Mouse (Mus musculus) granulocyte monocyte progenitor cell, adult 5-6 weeks (primary cell): Measurements from ENCODE around the gene Pnkd. TPM values are rescaled to one million over a fixed set of nuclear protein-coding genes. Genes with fewer than 3 reads are reported as not detected.
"Not testable (repeated sequence)": the region's sequence is repeated elsewhere in the genome, so short reads cannot be mapped to it uniquely, and the experiment has no call there.

Source experiments
- ATAC-seq: replicated peaks from 2 replicates; pipeline ENCODE4 v1.8.0; 2016; ENCODE audit warnings: mild to moderate bottlenecking, moderate TSS enrichment, inconsistent platforms; ENCODE audit not compliant: poor library complexity, severe bottlenecking
- total RNA-seq, 2 experiments: library from RNA; stranded (forward) in 1 of 2; stranded (reverse) in 1 of 2; fragments of 200-712, 200-1000 nt in 1 of 2; fragments of >200 nt in 1 of 2; fragmentation: Nextera tagmentation in 1 of 2; gene quantifications; 2 replicates each; pipeline ENCODE4 v1.2.3; 2014 to 2017

Pnkd gene
- total RNA-seq, 2 experiments from 2014 or later, result 14.1 to 49.8 TPM

GRCm38 (mm10) chr1:74316114-74316827 is 31.5 kb downstream of the Pnkd start:
- ATAC-seq, result no peak

DNA sequence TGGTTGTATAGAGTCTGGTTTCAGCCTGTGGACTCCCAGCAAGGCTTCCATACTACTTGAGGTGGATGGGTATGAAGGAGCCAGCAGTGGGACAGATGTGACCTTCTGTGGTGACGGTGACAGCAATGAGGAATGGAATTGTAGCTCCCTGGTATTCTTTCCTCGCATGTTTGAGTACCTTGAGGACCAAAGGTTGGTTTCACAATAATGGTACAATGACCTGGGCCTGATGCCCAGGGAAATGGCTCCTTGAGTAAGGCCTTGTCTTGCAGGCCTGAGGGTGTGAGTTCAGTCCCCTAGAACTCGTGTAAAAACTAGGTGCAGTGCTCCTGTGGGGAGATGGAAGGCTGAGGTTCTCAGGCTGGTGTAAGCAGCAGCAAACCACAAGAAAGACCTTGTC is 34.0 kb downstream of the Pnkd start:
- no peak for ATAC-seq

- ATAC-seq, result no peak
These were observed 36.7 kb downstream of the Pnkd start for GRCm38 (mm10) chr1:74321396-74321795.

GRCm38 (mm10) chr1:74326916-74327315 is 42.2 kb downstream of the Pnkd start:
- not testable (repeated sequence) for ATAC-seq

- ATAC-seq, result no peak
These were observed 45.2 kb downstream of the Pnkd start for GRCm38 (mm10) chr1:74329899-74330431.

DNA sequence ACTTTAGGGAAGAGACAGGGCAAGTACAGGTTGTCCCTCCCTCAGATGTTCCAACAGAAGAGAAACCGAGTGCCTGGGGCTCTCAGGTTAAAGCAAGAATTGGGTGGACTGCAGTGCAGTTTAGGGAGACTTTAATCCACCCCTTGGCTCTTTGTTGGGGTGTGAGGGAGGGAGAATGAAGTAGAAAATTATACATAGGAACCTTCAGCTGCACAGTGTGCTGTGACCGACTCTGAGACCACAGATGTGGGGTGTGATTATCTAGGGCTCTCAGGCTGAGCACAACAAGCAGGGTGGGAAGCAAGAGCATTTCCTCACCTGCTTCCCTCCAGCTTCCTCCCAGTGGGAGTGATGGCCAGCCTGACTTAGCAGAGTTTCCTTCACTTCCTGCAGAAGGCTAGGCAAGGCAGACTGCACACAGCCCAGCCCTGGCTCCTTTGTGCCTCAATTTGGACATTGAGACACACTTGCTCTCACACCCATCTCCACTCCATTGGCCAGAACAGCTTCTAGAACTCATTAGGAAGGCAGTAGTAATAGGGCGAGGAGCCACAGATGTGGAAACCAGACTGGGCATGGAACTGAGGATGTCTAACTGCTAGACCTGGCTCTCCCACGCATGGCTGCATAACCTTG is 46.4 kb downstream of the Pnkd start:
- ATAC-seq, result peak; percentile 20

DNA sequence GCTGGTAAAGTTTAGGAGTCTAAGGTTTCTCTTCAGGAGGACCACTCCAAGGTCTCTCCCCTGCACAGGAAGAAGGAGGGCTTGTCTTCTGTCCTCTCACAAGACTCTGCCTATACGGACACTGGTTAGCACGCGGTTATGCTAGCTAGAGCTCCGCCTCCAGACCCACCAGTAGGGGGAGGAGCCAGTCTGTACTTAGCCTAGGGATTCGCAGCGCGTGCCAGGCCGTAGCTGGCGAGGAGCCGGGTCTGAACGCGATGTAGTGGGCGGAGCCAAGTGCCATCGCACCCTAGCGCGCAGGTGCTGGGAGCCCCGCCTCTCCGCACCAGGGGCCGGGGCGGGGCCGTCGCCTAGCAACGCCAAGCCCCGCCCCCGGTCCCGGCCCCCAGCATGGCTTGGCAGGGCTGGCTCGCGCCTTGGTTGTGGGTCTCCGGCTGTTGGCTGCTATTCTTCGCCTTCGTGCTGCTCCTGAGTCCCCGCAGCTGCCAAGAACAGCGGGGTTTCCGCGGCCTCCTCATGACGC is 47.6 kb downstream of the Pnkd start:
- ATAC-seq, result peak; percentile 91

- no peak for ATAC-seq
These were observed 48.2 kb downstream of the Pnkd start for GRCm38 (mm10) chr1:74332930-74333329.

DNA sequence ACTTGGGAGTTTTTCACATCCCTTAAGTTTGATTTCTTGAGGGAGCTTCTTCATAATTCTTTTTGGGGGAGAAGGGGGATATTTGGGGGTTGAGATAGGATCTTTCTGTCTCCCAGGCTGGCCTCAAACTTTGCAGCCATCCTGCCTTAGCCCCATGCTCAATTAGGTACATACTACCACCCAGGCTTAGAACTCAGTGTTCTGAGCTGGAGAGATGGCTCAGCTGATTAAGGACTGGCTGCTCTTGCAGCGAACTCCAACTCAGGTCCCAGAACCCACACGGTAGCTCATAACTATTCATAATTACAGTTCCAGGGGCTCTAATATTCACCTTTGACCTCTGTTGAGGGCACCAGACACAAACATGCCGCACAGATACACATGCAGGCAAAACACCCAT is 49.9 kb downstream of the Pnkd start:
- no peak for ATAC-seq

DNA sequence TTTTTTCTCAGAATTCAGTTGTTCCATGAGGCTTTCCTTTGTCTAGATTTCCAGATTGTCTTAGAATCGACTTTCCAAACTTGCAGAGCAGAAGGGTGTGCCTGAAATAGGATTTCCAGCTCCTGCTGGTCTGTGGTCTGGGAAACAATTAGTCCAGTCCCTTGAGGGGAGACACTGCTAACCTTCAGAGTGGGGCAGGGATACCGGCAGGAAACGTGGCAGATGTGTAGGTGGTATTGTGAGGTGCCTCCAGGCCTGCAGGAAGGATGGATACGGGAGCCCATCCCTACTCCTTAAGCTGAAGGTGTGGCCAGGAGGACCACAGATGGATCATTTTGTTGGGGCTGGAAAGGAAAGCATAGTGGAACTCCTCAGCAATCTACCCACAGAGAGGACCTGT is 50.3 kb downstream of the Pnkd start:
- no peak for ATAC-seq

GRCm38 (mm10) chr1:74335436-74336170 is 50.9 kb downstream of the Pnkd start:
- no peak for ATAC-seq

DNA sequence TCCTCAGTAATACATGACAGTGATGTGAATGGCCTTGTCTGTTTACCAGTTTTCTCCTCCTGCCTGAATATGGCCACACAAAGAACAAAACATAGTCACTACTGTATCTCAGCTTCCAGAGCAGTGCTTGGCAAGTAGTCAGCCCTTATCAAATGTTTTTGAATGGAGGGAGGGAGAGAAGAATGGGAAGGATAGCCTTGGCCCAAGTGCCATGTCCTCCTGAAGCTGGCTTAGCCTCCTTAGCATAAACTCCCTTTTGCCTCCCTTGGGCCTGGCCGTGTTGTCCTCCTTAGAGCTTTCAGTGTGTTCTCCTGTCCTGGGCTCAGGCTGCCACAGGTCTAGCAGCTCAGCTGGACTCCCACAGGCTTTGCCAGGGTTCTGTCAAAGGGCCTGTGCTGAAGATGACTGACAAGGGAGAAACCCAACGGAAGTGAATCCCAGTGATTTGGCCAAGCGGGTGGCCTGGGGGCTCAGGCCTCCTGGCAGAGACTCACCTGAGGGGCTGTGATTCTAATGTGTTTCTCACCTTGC is 52.6 kb downstream of the Pnkd start:
- ATAC-seq, result no peak

DNA sequence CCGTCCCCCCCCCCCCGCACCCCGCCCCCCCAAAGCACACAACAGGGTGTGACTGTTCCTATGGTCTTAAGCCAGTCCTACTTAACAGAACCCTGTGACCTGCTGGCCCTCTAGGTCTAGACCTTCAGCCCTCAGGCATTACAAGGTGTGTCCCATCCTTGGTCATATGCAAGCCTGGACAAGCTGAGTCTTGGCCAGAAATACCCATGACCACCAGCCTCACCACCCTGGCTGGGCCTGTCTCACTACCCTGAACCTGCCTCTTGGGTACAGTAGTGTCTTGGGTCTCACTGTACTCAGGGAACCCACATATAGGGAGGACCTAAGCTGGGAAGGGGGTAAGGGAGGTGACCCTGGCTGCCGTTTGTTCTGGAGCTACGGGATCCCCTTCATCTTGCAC is 53.3 kb downstream of the Pnkd start:
- no peak for ATAC-seq

GRCm38 (mm10) chr1:74338626-74339025 is 53.9 kb downstream of the Pnkd start:
- ATAC-seq, result no peak

- no peak for ATAC-seq
These were observed 55.2 kb downstream of the Pnkd start for GRCm38 (mm10) chr1:74339917-74340316.

GRCm38 (mm10) chr1:74340361-74340764 is 55.6 kb downstream of the Pnkd start:
- ATAC-seq, result no peak

GRCm38 (mm10) chr1:74340992-74341391 is 56.3 kb downstream of the Pnkd start:
- not testable (repeated sequence) for ATAC-seq

DNA sequence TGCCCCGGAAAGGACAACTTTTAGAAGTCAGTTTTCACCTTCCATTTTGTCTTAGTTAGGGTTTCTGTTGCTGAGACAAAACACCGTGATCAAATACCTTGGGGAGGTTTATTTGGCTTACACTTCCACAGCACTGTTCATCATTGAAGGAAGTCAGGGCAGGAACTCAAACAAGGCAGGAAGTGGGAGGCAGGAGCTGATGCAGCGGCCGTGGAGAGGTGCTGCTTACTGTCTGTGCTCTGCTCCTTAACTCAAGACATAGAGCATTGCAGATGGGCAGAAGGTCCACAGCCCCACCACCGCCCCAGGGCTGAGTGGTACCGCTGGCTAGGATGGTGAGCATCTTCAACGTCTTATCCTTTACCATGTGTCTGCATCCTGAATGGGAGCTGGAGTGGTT is 57.2 kb downstream of the Pnkd start:
- ATAC-seq, result no peak

DNA sequence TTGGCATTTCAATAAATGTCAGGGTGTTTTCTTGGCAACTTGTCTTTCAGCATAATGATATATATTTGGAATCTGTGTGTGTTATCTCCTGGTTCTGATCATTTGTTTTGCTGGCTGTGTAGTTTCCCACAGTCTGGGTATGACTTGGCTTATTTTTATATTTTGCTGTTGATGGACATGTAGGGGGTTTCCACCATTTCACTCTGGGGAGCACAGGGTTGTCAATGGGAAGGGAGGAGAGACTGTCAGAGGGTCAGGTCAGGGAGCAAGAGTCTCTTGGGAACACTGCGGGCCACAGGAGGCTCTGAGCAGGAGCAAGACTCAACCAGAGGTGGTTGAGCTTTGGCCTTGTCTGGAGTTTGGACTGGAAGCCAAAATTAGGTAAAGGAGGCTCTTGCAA is 57.6 kb downstream of the Pnkd start:
- no peak for ATAC-seq

DNA sequence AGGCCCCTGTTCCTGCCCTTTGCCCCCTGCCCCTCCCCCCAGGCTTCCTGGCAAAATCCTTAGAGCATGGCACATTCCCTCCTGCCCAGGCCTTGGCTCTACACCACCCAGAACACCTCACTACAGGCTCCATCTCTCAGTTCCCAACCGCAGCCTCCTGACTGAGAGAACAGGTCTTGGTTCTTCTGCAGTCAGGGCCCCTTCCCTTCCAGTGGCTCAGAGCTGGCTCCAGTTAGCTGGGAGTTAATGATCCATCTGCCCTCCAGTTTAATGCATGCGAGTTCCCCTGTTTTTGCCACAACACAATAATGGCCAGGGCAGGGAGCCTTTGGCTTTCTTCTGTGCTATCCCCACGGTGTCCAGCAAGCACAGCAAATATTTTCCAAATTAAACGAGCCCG is 58.4 kb downstream of the Pnkd start:
- no peak for ATAC-seq
